ENCODE assay signal across 14 mouse cellular contexts in genomic region chr10:26008948-26009347, GRCm38 (mm10).
DNase-seq lines count a peak whose midpoint lies in the region; ATAC-seq and TF ChIP-seq lines count a peak whose summit lies in the region.
"Had no signal": no experiment of that assay in that cellular context is flagged by ENCODE, and none has a peak within 500 bp of the region (broad histone marks: within the 10 kb centered on the region; RNA-seq: fewer than 3 reads in every experiment).

No protein-coding gene starts in this region.

- intact Hi-C loops in left cerebral cortex, postnatal 25 days (cut with DNase I) = no loop called here
- intact Hi-C loops in left cerebral cortex, postnatal 4 days (cut with DNase I) = no loop called here
- intact Hi-C loops in gastrocnemius, postnatal 14 days (cut with DNase I; ENCODE audit: low total_unique reads) = no loop called here

- no peak for TF ChIP-seq CTCF in forebrain, postnatal 0 days (IDR thresholded peaks at IDR 0.05; ENCODE audit: low read depth)

- peak; percentile 22 for DNase-seq in forebrain, postnatal 0 days
- no peak for DNase-seq in forebrain, embryonic 10.5 days (ENCODE audit: extremely low spot score, low spot score)
- peak; percentile 19 to 66 for DNase-seq in left cerebral cortex, postnatal 25 days (ENCODE audit: low spot score in 2 of 2)
- DNase-seq in left cerebral cortex, postnatal 4 days = no peak
- peak; percentile 14 to 42 for DNase-seq in kidney, postnatal 25 days
- DNase-seq in gastrocnemius, postnatal 14 days = no peak
- DNase-seq in midbrain, embryonic 11.5 days (ENCODE audit: low spot score, missing footprints) = no peak
- DNase-seq: cerebellum, postnatal 25 days had no signal

- no peak for ATAC-seq in forebrain, postnatal 0 days
- ATAC-seq in embryonic facial prominence, embryonic 12.5 days (ENCODE audit: insufficient number of reproducible peaks, insufficient read depth, low FRiP score, low TSS enrichment) = no peak
- no peak for ATAC-seq in midbrain, embryonic 11.5 days (ENCODE audit: low FRiP score)
- ATAC-seq: forebrain, embryonic 13.5 days; midbrain, embryonic 15.5 days had no signal

- no peaks in the 10 kb centered on the region for H3K9me3 ChIP-seq in forebrain, postnatal 0 days (ENCODE audit: low read length)
- H3K9me3 ChIP-seq in forebrain, embryonic 10.5 days = no peaks in the 10 kb centered on the region
- no peaks in the 10 kb centered on the region for H3K9me3 ChIP-seq in embryonic facial prominence, embryonic 12.5 days
- no peaks in the 10 kb centered on the region for H3K9me3 ChIP-seq in midbrain, embryonic 11.5 days (ENCODE audit: control insufficient read depth, low read length)
- H3K9me3 ChIP-seq: forebrain, embryonic 13.5 days; limb, embryonic 12.5 days; lung, embryonic 15.5 days; midbrain, embryonic 15.5 days; neural tube, embryonic 13.5 days had no signal

- no peak overlapping the region for H3K4me2 ChIP-seq in forebrain, postnatal 0 days (ENCODE audit: low read depth)
- no peak overlapping the region for H3K4me2 ChIP-seq in embryonic facial prominence, embryonic 12.5 days (replicated peaks)
- no peak overlapping the region for H3K4me2 ChIP-seq in midbrain, embryonic 11.5 days
- H3K4me2 ChIP-seq: forebrain, embryonic 13.5 days; limb, embryonic 12.5 days; lung, embryonic 15.5 days; midbrain, embryonic 15.5 days; neural tube, embryonic 13.5 days had no signal

- WGBS in forebrain, postnatal 0 days = 46% methylated on average over 5 of the region's 5 CpGs
- 78% methylated on average over 5 of the region's 5 CpGs for WGBS in forebrain, embryonic 10.5 days
- 48% methylated on average over 5 of the region's 5 CpGs for WGBS in embryonic facial prominence, embryonic 12.5 days
- WGBS in midbrain, embryonic 11.5 days = 83% methylated on average over 5 of the region's 5 CpGs

- no peaks in the 10 kb centered on the region for H3K27me3 ChIP-seq in forebrain, postnatal 0 days (ENCODE audit: insufficient read depth, low read length)
- no peaks in the 10 kb centered on the region for H3K27me3 ChIP-seq in forebrain, embryonic 10.5 days (ENCODE audit: poor library complexity, severe bottlenecking)
- no peaks in the 10 kb centered on the region for H3K27me3 ChIP-seq in embryonic facial prominence, embryonic 12.5 days
- no peaks in the 10 kb centered on the region for H3K27me3 ChIP-seq in midbrain, embryonic 11.5 days (ENCODE audit: control insufficient read depth, insufficient read depth, low read length)
- H3K27me3 ChIP-seq: forebrain, embryonic 13.5 days; limb, embryonic 12.5 days; lung, embryonic 15.5 days; midbrain, embryonic 15.5 days; neural tube, embryonic 13.5 days had no signal

- H3K36me3 ChIP-seq in forebrain, postnatal 0 days (ENCODE audit: insufficient read depth) = no peaks in the 10 kb centered on the region
- no peaks in the 10 kb centered on the region for H3K36me3 ChIP-seq in forebrain, embryonic 10.5 days (replicated peaks)
- no peaks in the 10 kb centered on the region for H3K36me3 ChIP-seq in embryonic facial prominence, embryonic 12.5 days
- no peaks in the 10 kb centered on the region for H3K36me3 ChIP-seq in midbrain, embryonic 11.5 days (ENCODE audit: control insufficient read depth, insufficient read depth, low read length)
- H3K36me3 ChIP-seq: limb, embryonic 12.5 days; lung, embryonic 15.5 days; midbrain, embryonic 15.5 days; neural tube, embryonic 13.5 days had no signal

- no peak overlapping the region for H3K9ac ChIP-seq in forebrain, postnatal 0 days
- H3K9ac ChIP-seq in embryonic facial prominence, embryonic 12.5 days = no peak overlapping the region
- H3K9ac ChIP-seq in midbrain, embryonic 11.5 days (ENCODE audit: low read length) = no peak overlapping the region
- H3K9ac ChIP-seq: forebrain, embryonic 13.5 days; limb, embryonic 12.5 days; lung, embryonic 15.5 days; midbrain, embryonic 15.5 days; neural tube, embryonic 13.5 days had no signal

- H3K4me3 ChIP-seq in forebrain, postnatal 0 days (ENCODE audit: low read depth, low read length) = no peak overlapping the region
- no peak overlapping the region for H3K4me3 ChIP-seq in forebrain, embryonic 10.5 days
- no peak overlapping the region for H3K4me3 ChIP-seq in embryonic facial prominence, embryonic 12.5 days
- H3K4me3 ChIP-seq in midbrain, embryonic 11.5 days (ENCODE audit: low read depth, low read length) = no peak overlapping the region
- H3K4me3 ChIP-seq: forebrain, embryonic 13.5 days; limb, embryonic 12.5 days; lung, embryonic 15.5 days; midbrain, embryonic 15.5 days; neural tube, embryonic 13.5 days had no signal

- no peaks in the 10 kb centered on the region for H3K4me1 ChIP-seq in forebrain, postnatal 0 days (ENCODE audit: insufficient read depth)
- H3K4me1 ChIP-seq in forebrain, embryonic 10.5 days = no peaks in the 10 kb centered on the region
- H3K4me1 ChIP-seq in embryonic facial prominence, embryonic 12.5 days = no peaks in the 10 kb centered on the region
- no peaks in the 10 kb centered on the region for H3K4me1 ChIP-seq in midbrain, embryonic 11.5 days (ENCODE audit: control insufficient read depth, insufficient read depth, low read length)
- H3K4me1 ChIP-seq: forebrain, embryonic 13.5 days; limb, embryonic 12.5 days; midbrain, embryonic 15.5 days had no signal

- no peak overlapping the region for H3K27ac ChIP-seq in forebrain, postnatal 0 days (ENCODE audit: low read depth, low read length)
- no peak overlapping the region for H3K27ac ChIP-seq in forebrain, embryonic 10.5 days
- H3K27ac ChIP-seq in embryonic facial prominence, embryonic 12.5 days = peak overlapping the region; percentile 18; the same call in 1 of the 2 replicates
- no peak overlapping the region for H3K27ac ChIP-seq in midbrain, embryonic 11.5 days (ENCODE audit: low read depth, low read length)
- H3K27ac ChIP-seq: forebrain, embryonic 13.5 days; limb, embryonic 12.5 days; lung, embryonic 15.5 days; midbrain, embryonic 15.5 days; neural tube, embryonic 13.5 days had no signal

Comparison
In these comparisons a context has a peak if more than half of its experiments do, and no peak if none do; other contexts are left out.
1. DNase-seq: peak in forebrain, postnatal 0 days (single experiment), left cerebral cortex, postnatal 25 days (2 of 2) and kidney, postnatal 25 days (2 of 2); none in forebrain, embryonic 10.5 days (single experiment), left cerebral cortex, postnatal 4 days (single experiment), gastrocnemius, postnatal 14 days (single experiment) and midbrain, embryonic 11.5 days (single experiment).